Mouse (Mus musculus) kidney, adult 9 months (tissue): ENCODE results near the gene Dna2.
"Not testable (repeated sequence)": the region's sequence is repeated elsewhere in the genome, so short reads cannot be mapped to it uniquely, and the experiment has no call there.

Experiments used
- DNase-seq: peaks from one replicate; pipeline ENCODE4 v3.0.0; 2022

The Dna2 gene

DNA sequence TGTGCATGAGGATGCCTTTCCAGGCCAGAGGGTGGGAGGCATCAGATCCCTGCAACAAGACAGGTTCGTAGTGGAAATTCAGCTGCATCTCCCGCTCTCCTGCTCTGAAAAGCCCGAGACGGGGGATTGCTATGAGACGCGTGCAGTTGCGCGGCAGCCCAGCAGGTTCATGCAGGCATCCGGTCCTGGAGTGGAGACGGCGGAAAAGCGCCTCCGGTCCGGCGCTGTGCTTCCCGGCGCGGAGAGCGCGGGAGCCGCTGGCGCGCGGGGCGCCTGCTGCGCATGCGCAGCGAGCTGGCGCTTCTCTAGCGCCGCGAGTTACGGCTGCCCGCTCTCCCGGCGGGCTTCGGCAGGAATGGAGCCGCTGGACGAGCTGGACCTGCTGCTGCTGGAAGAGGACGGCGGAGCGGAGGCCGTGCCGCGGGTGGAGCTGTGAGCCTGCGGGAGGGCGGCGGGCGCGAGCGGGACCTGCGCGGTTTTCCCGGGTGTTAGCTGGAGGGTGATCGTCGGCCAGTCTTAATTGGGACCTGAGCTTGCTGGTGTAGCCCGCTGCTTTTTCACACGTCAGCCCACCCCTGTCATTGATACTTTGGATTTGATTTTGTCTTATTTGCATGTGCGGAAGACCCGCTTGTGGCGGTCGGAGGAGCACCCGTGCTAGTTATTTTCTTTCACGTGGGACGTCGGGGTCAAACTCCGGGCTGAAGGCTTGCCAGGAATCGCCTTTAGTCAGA is at the start of gene Dna2:
TSS of gene Dna2 (plus strand) at position 289 of the 734 bp plus-strand sequence.
- peak; percentile 75 for DNase-seq

DNA sequence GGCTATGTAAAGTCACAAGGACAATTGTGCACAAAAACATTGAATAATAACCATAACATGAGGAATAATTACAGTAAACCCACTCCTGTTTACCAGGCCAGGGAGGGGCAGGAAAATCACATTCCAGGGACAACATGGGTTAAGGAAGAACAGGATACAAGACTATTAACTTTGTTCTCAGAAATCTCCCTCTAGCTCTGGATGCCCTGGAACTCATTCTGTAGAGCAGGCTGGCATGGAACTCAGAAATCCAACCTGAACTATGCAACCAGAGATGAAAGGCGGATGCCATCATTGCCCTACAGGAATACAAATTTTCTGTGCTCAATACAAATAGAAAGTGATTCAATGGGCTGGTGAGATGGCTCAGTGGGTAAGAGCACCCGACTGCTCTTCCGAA is 49.4 kb upstream of the Dna2 start:
- DNase-seq, result no peak

DNA sequence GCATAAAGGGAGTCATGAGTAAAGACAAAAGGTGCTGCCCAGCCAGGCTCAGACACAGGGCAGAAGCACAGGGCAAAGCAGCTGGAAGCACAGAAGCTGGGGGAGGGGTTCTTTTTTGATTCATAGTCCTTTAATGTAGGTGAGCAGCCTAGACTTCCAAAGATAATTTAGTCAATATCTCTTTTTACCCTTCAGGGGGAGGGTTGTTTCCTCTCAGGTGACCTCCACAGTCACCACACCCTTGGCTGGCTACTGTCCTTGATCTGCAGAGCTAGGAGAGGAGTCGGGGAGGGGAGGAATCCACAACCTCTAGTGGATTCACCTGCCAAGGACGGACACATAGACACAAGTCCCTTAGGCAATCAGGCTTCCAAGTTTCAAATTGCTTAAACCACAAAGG is 48.8 kb upstream of the Dna2 start:
- DNase-seq, result no peak

- no peak for DNase-seq
Observed at GRCm38 (mm10) chr10:62900144-62900543, 46.7 kb upstream of the Dna2 start.

DNA sequence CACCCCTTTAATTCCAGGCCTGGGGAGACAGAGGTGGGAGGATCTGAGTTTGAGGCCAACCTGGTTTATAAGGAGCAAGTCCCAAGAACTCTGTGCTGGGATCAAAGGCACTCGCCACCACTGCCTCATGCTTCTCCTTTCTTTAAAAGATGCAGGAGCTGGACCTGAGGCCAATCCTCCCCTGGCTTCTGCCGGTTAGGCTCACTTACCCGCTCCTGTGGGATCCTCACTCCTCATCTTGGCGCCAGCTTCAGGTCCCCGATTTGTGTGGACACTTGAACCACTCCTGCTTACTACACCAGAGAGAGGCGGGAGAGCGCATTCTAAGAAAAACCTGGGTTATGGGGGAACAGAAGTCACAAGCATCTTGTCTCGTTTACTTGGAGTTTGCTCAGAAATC is 45.0 kb upstream of the Dna2 start:
- DNase-seq, result no peak

DNA sequence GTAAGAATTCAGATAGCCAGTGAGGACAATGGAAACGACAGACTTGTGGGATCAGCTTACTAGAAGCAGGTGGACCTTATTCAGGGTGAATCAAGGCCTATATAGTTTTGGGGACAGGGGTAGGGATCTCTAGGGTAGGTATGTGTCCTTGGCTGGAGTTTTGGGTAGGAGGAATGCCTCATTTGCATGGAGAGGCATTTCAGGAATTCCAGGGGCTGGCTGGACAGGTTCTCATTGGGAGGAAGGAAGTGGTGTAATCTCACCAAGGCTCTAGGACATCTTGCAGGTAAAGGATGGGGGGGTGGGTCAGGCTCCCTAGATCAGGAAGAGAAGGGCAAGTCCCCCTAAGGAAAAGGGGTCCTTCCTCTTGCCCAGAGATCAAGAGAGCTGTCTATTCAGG is 44.0 kb upstream of the Dna2 start:
- no peak for DNase-seq

DNA sequence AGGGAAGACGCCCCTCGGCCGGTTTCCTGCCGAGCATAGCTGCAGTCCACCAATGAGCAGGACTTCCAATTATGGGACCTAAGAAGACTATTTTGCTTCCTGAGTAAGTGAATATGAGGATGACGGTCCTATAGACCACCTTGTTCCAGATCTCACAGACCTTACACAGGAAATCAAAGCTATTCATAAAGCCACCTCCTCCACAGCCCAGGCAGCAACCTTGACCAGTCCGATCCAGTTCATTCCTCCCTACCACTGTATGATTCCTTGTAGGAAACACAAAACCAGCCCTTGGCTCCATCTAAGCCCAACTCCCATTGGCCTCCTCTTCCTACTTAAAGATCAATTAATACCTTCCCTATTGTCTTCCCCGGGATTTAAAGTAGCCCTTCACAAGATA is 40.5 kb upstream of the Dna2 start:
- no peak for DNase-seq

DNA sequence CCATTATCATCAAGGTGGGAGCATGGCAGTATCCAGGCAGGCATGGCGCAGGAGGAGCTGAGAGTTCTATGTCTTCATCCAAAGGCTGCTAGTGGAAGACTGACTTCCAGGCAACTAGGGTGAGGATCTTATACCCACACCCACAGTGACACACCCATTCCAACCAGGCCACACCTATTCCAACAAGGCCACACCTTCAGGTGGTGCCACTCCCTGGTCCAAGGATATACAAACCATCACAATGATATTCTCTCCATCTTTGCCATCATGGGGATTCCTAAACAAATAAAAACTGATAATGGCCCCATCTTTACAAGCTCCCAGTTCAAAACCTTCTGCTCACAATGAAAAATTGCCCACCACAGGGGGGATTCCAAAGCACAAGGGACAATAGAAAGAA is 37.9 kb upstream of the Dna2 start, which contains the start of gene Tet1:
TSS of gene Tet1 (minus strand) at position 101 of the 400 bp plus-strand sequence.
- DNase-seq, result not testable (repeated sequence)

DNA sequence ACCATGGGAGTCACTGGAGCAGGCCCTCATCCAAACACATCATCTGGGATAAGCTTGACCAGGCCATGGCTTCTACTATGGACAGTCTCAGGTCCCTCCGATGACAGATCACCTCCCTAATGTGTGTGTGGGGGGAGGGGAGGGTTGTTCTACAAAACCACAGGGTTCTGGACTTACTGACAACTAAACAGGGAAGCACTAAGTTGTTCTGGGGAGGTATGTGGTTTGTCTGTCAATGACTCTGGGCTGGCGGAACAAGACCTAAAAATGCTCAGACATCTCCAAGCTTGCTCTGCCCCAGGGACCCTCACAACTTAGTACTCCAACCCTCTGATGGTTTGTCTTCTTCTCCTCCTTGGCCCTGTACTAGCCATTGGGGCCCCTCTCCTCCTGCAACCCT is 35.7 kb upstream of the Dna2 start:
- no peak for DNase-seq

GRCm38 (mm10) chr10:62918985-62919384 is 27.8 kb upstream of the Dna2 start:
- no peak for DNase-seq

- DNase-seq, result peak; percentile 92
Observed at GRCm38 (mm10) chr10:62919925-62920765, 26.7 kb upstream of the Dna2 start, which contains the start of gene Slc25a16. TSS of gene Slc25a16 (plus strand) at chr10:62920633.

DNA sequence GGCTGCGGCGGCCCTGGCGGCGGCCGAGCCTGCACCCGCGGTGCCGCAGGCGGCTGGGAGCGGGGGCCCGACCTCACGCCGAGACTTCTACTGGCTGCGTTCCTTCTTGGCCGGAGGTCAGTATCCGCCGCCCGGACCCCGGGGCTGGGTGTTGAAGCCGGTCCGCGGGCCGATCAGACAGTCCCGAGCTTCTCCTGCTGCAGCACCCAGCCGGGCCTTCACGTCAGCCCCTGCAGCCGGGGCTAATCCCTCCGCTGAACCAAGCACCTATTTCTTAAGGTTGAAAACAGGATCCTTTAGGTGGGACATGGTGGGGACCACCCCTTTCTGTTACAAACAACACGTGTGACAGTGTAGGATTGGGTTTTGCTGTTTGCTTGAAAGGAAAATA is 26.1 kb upstream of the Dna2 start:
- DNase-seq, result no peak

- DNase-seq, result peak; percentile 84
Observed at GRCm38 (mm10) chr10:62924096-62924635, 22.7 kb upstream of the Dna2 start.

GRCm38 (mm10) chr10:62932381-62932780 is 14.4 kb upstream of the Dna2 start:
- DNase-seq, result no peak

DNA sequence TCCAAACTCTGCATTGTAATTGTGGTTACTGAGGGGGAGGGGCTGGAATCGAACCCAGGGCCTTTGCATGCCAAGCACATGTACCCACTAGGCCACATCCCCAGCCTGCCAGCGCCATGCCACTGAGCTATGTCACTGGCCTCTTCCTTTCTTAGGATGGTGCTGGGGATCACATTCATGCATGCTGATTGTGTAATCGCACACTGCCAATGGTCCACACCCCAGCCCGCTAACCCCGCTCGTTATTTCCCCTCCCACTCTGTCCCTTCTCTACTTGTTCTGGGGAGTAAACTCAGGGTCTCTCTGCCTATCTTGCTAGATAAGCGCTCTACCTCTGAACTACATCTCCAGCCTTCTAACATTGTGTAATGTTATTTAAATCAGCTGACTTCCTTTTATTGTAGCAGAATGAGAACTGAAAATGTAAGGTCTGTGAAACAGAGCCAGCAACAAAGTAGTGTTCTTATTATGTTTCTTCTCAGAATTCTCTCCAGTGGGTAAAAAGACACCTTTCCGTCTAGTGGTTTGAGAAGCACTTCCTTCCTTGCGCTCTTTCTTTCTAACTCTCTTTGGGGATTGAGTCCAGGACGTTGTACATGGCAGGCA is 1.7 kb upstream of the Dna2 start:
- DNase-seq, result no peak

DNA sequence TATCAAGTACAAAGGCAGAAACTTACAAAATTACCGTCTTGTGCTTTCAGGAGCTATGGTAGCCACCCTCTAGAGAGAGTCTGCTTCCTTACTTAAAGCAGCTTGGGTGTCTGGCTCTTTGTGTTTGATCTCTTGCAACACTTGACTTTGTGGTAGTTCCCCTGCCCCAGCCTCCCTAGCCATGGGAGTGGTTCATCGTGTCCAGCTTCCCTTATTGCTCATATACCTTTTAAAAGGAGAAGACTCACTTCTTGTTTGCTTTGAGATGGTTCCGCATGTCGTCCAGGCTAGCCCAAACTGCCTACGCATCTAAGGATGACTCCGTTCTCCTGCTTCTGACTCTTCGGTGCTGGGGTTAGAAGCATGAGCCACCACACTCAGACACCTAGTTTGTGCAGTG is 1.7 kb downstream of the Dna2 start:
- no peak for DNase-seq

DNA sequence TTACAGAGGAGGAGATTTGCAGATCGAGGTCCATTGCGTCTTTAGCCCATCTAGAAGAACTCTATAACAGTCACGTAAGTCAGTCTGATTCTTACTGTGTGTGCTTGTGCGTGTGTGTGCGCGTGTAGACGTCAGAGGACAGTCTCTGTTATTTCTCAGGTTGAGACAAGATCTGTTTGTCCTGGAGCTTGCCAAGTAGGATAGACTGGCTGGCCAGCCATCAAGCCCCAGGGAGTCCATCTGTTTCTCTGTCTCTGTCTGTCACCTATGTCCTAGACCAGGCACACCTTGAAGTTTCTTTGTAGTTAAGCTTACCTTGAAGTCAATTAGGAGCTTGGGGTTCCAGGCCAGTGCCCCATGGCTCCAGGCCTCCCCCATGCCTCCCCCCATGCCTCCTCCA is 17.1 kb downstream of the Dna2 start:
- no peak for DNase-seq

DNA sequence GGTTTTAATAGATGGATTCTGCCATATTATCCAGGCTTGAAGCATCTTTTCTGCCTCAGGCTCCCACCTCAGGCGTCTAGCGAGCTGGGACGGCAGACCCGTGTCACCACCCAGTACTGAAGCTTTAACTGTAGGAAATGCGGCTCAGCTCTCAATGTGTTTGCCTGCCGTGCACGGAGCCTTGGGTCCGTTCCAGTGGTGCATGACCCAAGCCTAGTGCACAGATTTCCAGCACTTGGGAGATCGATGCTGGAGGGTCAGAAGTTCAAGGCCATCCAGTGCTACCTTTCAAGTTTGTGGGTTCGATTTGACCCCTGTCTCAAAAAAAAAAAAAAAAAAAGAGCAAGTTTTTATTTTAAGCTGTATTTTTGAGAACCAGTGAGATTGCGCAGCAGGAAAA is 19.0 kb downstream of the Dna2 start:
- DNase-seq, result no peak

GRCm38 (mm10) chr10:62966291-62966690 is 19.5 kb downstream of the Dna2 start:
- no peak for DNase-seq

DNA sequence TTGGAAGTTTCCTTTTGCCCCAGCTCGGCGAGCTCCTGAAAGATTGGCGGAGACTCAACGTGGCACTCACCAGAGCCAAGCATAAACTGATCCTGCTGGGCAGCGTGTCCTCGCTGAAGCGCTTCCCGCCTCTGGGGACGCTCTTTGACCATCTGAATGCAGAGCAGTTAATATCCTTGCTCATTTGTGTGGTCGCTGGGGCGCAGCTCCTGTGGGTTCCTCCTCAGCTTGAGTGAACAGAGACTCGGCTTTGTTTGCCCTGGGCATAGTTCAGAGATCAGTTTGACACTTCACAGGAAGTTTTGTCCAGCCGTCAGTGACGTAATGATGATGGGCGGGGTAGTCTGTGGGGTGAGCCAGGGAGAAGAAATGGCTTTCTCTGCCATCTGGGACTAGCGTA is 25.0 kb downstream of the Dna2 start:
- DNase-seq, result peak; percentile 90

GRCm38 (mm10) chr10:62979667-62980038 is 32.8 kb downstream of the Dna2 start:
- no peak for DNase-seq

DNA sequence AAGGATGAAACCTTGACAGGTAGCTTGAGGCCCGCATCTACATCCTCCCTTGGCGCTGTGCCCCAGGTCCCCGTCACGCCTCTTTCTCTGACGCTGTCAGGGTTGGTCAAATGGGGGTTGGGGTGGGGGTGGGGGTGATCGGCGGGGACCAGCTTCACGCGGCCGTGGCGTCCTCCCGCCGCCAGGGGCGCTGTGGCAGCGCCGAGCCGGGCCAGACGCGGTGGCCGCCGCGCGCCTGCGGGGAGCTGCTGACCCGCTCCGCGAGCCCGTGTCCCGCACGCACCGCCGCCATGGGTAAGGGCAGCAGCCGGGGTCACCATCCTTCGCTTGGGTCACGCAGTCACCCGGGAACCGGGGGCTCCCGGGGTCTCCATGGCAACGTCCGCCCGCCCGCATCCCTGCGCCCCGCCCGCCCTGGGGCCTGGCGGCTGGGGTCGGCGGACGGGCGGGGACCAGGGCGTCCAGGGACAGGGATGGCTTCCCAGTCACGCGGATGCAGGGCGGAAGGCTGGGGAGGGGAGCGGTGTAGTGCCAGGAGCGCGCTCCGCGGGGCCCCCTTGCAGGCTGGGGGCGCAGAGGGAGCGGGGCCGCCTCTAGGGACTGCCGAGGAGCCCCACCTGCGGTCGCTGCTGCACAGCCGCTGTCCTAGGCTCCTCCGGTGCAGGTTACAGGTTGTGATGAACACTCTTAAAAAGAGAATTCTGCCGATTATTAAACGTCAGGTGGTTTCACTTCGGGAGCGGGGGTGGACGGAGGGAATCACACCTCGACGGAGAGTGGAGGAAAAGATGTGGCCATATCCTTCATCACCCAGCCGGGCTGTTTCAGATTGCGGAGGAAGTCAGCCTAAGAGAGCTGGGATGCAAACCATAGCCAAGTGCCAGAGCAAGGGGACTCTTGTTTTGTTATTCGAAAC is 33.5 kb downstream of the Dna2 start, which contains the start of gene Rufy2:
TSS of gene Rufy2 (plus strand) at position 185 of the 916 bp plus-strand sequence.
- DNase-seq, result peak; percentile 82
